Mouse (Mus musculus) embryonic facial prominence, embryonic 11.5 days (tissue): ENCODE data around the gene Kif17. TPM values are rescaled to one million over a fixed set of nuclear protein-coding genes. Genes with fewer than 3 reads are reported as not detected.

Experiments used
- ATAC-seq: fragments of 200-750 bp; cut with Nextera tagmentation; replicated peaks from 2 replicates; pipeline ENCODE4 v1.8.0; 2017; ENCODE audit warnings: low read depth; ENCODE audit not compliant: insufficient number of reproducible peaks, low FRiP score, low TSS enrichment
- DNase-seq: peaks from one replicate; pipeline ENCODE4 v3.0.0-alpha.2; 2015; ENCODE audit warnings: low spot score
- H3K27ac ChIP-seq: fragments of 300-500 bp; sonication (generic); replicated peaks from 2 replicates; pipeline ENCODE4 v1.5.1; 2014; ENCODE audit warnings: mild to moderate bottlenecking, low read depth, low read length, control low read depth
- H3K27me3 ChIP-seq: fragments of 300-500 bp; sonication (generic); 2 replicates; pipeline ENCODE4 v1.6.1; 2014; ENCODE audit warnings: mild to moderate bottlenecking, low read length, moderate library complexity, mixed read lengths; ENCODE audit not compliant: control insufficient read depth, insufficient read depth
- H3K36me3 ChIP-seq: fragments of 300-500 bp; sonication (generic); replicated peaks from 2 replicates; pipeline ENCODE4 v1.6.1; 2014; ENCODE audit warnings: low read depth, mild to moderate bottlenecking, low read length, moderate library complexity, mixed read lengths; ENCODE audit not compliant: control insufficient read depth, insufficient read depth
- H3K4me1 ChIP-seq: fragments of 300-500 bp; sonication (generic); 2 replicates; pipeline ENCODE4 v1.6.1; 2014; ENCODE audit warnings: low read length, mixed read lengths; ENCODE audit not compliant: control insufficient read depth, insufficient read depth
- H3K4me2 ChIP-seq: fragments of 300-500 bp; sonication (generic); 2 replicates; pipeline ENCODE4 v1.6.1; 2014; ENCODE audit warnings: low read depth, mild to moderate bottlenecking, control low read depth, low read length, moderate library complexity
- H3K4me3 ChIP-seq: fragments of 300-500 bp; sonication (generic); 2 replicates; pipeline ENCODE4 v1.5.1; 2014; ENCODE audit warnings: low read depth, low read length, control low read depth
- H3K9ac ChIP-seq: fragments of 300-500 bp; sonication (generic); replicated peaks from 2 replicates; pipeline ENCODE4 v1.6.1; 2014; ENCODE audit warnings: mild to moderate bottlenecking, control low read depth, low read length
- H3K9me3 ChIP-seq: fragments of 300-500 bp; sonication (generic); replicated peaks from 2 replicates; pipeline ENCODE4 v1.6.1; 2016; ENCODE audit warnings: mild to moderate bottlenecking, low read length, inconsistent platforms, mixed read lengths; ENCODE audit not compliant: control insufficient read depth
- WGBS: fragments of 180-500 bp; shearing (Covaris S2); extraction: QIAGEN DNeasy Blood & Tissue Kit; methylation state at CpG from one replicate; pipeline ENCODE4 v1.1.7; 2014; 5-methylcytosine and 5-hydroxymethylcytosine counted together
- microRNA-seq: library from miRNA; unstranded; fragments of <30 nt; microRNA quantifications from one replicate; pipeline ENCODE4, GENCODE M21; 2016; ENCODE audit warnings: borderline number of aligned reads
- polyA plus RNA-seq: library from polyadenylated mRNA; unstranded; fragments of >200 nt; fragmentation: Nextera tagmentation; extraction: Ambion mirVana; gene quantifications from 2 replicates; pipeline ENCODE4 v1.2.1, GENCODE M21; 2014

The Kif17 gene
- polyA plus RNA-seq, 1 experiment from 2014 or later = 0.31 TPM

- Histone ChIP-seq H3K27ac (no peak overlapping the region), H3K36me3 (no peaks in the 10 kb centered on the region), H3K9ac (no peak overlapping the region), H3K4me3 (no peak overlapping the region), H3K27me3 (no peaks in the 10 kb centered on the region; the same call in 1 of the 2 replicates), H3K4me1 (no peaks in the 10 kb centered on the region), H3K9me3 (no peaks in the 10 kb centered on the region), H3K4me2 (no peak overlapping the region)
- DNase-seq (no peak), ATAC-seq (no peak)
- WGBS = 81% methylated on average over 7 of the region's 7 CpGs
These were observed 98.5 kb downstream of the Kif17 start for GRCm38 (mm10) chr4:138348716-138349115.

Small RNA genes within 50 kb of the gene (microRNA-seq; reads per million reads assigned to microRNA genes)
- gene Gm27646 (not detected), gene Mir7019 (not detected)

Other genes with a start within 250 kb of the Kif17 start
- 197 and 201 TPM in 2 replicates for gene Hp1bp3, start 34.1 kb upstream of the Kif17 start, polyA plus RNA-seq
- gene Sh2d5, start within 50 bp of the Kif17 start, polyA plus RNA-seq = 1.1 and 1.2 TPM in 2 replicates
- gene Ddost, start 54.3 kb downstream of the Kif17 start, polyA plus RNA-seq = 249 and 259 TPM in 2 replicates
- 17.7 and 18.8 TPM in 2 replicates for gene Pink1, start 75.9 kb downstream of the Kif17 start, polyA plus RNA-seq
- 3.5 and 5.7 TPM in 2 replicates for gene Cda, start 117.6 kb downstream of the Kif17 start, polyA plus RNA-seq
- 0.39 TPM in 1 of 2 replicates, not detected in the other for gene Fam43b, start 146.1 kb downstream of the Kif17 start, polyA plus RNA-seq
- 15.4 and 18.0 TPM in 2 replicates for gene Mul1, start 184.2 kb downstream of the Kif17 start, polyA plus RNA-seq
- gene Camk2n1, start 203.9 kb downstream of the Kif17 start, polyA plus RNA-seq = 2.4 and 2.7 TPM in 2 replicates